Mouse (Mus musculus) cerebellum, postnatal 10 days (tissue): ENCODE data around the gene Ezh1.

Experiments used
- DNase-seq, 2 experiments: peaks; one replicate each; pipeline ENCODE4 v3.0.0; 2021; ENCODE audit warnings: mixed read lengths in 2 of 2

The Ezh1 gene

DNA sequence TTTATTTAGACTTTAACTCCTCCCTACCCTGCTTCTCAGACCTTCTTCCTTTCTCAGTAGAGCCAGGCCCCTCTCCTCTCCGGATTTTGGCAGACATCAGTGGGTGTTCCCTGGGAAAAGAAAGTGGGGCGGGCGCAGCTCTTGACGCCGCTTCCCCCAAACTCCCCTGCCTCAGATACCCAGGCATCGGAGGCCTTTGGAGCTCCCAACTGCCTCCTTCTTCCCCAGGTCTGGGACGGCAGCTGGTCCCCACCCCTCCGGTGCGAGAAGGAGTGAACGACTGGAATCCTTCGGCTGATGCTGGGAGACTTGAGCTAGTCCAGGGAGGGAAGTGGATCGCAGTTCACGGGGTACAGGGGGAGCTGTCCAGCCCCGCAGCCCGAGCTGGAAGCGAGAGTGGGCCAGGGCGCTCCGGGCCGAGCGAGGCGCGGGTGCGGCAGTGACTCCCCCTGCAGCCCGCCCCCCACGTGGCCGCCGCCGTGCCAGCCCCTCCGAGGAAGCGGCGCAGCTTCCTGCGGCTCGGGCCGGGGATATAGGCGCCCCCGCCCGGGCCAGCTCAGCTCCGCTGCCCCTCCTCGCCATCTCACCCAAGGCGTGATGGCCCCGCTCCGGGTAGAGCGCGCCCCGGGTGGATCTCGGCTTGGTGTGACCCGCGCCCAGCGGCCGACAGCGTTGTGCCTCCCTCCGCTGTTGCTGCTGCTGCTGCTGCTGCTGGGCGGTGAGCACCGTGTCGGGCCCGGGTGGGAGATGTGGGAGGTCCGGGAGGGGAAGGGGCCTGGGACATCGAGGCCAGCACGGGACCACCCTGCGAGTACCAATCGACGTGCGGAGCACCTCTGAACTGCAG is 19.8 kb upstream of the Ezh1 start, which contains the start of gene Ramp2:
Gene Ramp2, plus strand, starts transcription at position 174 of the 847 bp plus-strand sequence.
- peak; percentile 57 to 64 for DNase-seq

GRCm38 (mm10) chr11:101245071-101245470 is 18.8 kb upstream of the Ezh1 start:
- DNase-seq = no peak

DNA sequence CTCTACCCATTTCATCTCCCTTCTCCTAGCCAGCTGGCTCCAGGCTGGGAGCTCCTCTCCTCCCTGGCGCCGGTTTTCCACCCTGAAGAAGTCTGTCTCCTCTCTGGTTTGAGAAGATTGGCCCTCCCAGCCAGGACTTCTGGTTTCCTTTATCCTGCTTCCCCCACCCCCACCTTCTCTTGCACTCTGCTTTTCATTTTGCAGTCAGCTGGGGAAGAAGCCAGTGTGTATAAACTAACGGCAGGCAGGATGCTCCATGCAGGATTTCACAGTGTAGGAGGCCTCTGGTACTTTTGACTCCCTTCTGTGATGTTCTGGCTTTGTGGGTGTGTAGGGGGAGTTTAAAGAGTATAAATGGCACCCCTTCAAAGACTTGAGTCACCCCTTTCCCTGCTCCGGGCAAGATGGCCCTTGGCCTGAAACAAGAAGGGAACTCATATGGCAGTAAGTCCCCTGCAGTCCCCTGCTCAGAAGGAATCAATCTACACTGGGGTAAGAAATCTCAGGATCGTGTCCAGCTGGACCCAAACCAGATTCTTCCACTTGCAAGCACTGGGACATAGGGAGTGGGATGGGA is 11.9 kb upstream of the Ezh1 start:
- peak; percentile 61 to 74 for DNase-seq

DNA sequence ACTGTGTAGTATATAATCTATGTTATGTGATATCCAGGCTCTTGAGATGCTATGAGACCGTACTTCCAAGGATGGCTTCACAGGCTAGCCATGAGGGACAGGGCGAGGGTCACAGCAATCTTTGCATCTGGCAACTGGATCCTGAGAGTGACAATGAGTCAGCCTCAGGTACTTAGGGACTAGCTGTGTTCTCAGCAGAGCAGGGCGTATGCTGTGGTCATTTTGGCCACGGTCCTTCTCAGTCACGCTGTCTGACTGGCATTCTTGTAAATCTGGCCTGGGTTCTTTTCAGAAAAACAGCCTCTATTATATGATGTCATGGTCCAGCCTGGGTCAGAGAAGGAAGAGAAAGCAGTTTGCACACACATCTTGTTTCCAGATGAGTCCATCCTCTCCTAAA is 10.5 kb upstream of the Ezh1 start:
- no peak for DNase-seq

- no peak for DNase-seq
These were observed 9.2 kb upstream of the Ezh1 start for GRCm38 (mm10) chr11:101235429-101235828.

GRCm38 (mm10) chr11:101234124-101234523 is 7.9 kb upstream of the Ezh1 start:
- DNase-seq = no peak

- no peak for DNase-seq
These were observed 7.0 kb upstream of the Ezh1 start for GRCm38 (mm10) chr11:101233240-101233639.

- no peak for DNase-seq
These were observed 6.0 kb upstream of the Ezh1 start for GRCm38 (mm10) chr11:101232010-101232839.

DNA sequence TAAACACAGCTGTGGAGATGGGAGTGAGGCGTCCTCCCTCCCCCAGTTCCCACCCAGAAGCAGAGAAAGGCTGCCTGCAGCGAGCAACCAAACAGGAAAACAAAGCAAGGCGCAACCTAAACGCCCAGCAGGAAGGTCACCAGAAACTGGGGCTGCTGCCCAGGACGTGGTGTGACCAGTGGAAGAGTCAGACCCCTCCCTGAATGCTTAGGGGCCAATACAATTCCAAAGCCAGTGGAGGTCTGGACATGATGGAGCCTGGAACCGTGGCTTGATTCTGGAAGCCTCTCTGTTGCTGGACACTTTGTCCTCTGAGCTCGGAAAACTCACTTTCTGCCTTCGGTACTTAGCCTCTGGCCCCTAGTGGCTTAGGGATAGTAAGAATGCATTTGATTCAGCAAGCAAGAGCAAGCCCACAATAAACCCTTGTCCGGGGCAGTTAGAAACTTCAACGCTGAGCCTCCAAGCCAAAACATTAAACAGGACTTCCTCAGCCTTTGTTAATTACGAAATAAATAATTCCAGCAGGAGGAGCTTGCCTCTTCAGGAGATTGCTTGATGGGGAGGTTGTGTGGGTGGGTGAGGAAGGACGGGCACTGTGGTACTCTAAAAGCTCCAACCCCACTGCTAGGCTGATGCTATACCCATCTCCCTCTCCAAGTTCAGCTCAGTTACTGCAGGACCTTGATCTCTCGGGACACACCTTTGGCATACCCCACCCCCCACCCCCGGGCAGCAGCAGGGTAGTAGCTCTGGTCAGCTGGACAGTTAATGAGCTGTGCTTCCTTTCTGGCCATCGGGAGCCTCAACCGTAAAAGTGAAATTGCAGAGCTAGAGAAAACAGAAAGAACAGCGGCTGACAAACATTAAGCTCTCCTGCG is 5.0 kb upstream of the Ezh1 start:
- peak in 1 of 2 experiments; percentile 29 for DNase-seq

DNA sequence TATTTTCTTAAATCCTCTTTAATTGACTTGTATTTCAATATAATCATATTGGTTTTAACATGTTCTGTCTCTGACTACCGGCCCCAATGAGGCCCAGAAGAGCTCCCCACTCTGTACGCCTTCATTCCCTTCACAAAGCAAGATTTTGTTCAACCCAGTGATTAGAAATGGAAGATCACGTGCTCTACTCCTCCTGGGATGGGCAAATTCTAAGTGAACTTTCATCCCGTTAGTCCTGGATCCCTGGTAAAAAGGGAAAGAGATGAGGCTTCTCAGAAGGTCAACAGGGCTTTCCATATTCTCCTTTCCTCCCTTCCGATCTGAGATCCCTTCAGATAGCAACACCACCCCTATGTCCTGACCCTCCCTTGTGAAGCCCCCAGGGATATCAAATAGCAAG is 4.3 kb upstream of the Ezh1 start:
- DNase-seq = no peak

- DNase-seq = peak; percentile 36 to 46
These were observed 3.8 kb upstream of the Ezh1 start for GRCm38 (mm10) chr11:101230061-101230511.

GRCm38 (mm10) chr11:101229361-101229900 is 3.2 kb upstream of the Ezh1 start:
- DNase-seq = peak; percentile 77 to 81

GRCm38 (mm10) chr11:101225331-101226064 is 765 bp downstream of the Ezh1 start:
- DNase-seq = peak in 1 of 2 experiments; percentile 23

GRCm38 (mm10) chr11:101224337-101224736 is 1.9 kb downstream of the Ezh1 start:
- DNase-seq = no peak

DNA sequence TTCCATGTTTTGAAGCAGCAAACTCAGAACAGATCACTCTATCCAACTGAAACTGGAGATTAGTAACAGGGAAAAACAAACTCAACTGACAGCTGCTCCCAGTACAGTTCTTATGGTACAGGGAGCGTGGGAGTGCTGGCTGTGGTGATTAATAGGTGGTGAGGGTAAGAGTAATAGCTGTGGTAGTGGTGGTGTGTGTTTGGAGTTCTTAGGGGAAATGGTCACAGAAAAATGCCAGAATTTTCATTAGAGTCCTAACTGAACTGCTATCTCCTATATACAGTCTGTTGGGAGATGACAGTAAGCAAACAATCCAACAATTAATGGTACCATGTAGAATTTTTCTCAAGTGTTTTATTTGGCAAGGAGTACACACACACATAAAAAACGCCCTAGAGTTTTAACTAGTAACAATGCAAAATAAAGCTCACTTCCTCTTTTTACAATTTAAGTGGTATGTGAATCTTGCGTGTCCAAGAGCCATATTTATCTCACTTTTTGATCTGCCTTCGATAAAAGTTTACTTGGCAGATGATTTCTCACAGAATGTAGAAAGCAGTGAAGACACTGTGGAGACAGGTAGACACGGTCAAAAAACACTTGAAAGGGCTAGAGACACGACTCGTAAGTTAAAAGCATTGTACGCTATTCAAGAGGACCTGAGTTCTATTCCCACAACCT is 4.8 kb downstream of the Ezh1 start:
- DNase-seq = no peak

DNA sequence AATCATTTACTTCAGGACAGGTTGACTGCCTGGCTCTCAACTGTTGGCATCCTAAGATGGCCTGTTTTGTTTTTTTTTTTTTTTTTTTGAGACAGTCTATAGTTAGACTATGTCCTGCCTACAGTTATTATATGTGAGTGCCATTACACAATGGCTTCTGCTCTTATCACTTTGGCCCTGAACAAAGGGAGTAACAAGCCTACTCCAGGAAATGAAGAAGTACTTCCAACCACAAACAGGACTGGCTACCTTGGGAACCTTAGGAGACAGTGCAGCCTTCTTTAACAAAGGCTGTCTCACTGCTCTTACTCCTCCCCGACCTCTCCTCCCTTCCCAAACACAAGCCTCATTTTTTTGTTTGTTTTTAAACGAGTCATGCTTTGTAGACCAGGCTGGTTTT is 5.4 kb downstream of the Ezh1 start:
- DNase-seq = no peak

- no peak for DNase-seq
These were observed 7.7 kb downstream of the Ezh1 start for GRCm38 (mm10) chr11:101218436-101219055.

GRCm38 (mm10) chr11:101216936-101217335 is 9.3 kb downstream of the Ezh1 start:
- no peak for DNase-seq

GRCm38 (mm10) chr11:101211970-101212369 is 14.3 kb downstream of the Ezh1 start:
- peak; percentile 56 to 91 for DNase-seq

DNA sequence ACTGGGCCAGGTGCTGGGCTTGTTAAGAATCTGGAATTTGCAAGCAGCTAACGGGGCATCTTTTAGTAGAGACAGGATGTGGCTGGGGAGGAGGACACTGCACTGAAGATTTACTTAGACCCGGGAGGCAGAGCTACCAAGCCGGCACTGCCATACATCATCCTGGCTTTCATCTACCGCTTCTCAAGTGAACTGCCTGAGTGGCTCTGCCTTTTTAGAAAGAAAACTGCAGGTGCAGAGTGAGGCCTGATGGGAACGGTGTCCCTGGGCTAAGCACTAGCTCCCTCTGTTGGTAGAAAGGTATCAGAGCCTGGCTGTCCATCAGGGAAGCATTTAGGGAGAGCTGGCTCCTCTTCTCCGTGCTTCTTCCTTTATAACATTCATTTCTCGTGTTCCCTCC is 25.3 kb downstream of the Ezh1 start:
- DNase-seq = peak; percentile 81 to 87
